9 mouse cellular contexts compared by ENCODE assay signal in genomic region chr19:38981966-38982365, GRCm38 (mm10). TPM values are rescaled to one million over a fixed set of nuclear protein-coding genes. Genes with fewer than 3 reads are reported as not detected.
DNase-seq lines count a peak whose midpoint lies in the region; TF ChIP-seq lines count a peak whose summit lies in the region.
"Had no signal": no experiment of that assay in that cellular context is flagged by ENCODE, and none has a peak within 500 bp of the region (broad histone marks: within the 10 kb centered on the region; RNA-seq: fewer than 3 reads in every experiment).

No protein-coding gene starts in this region.

- 0% methylated on average over 1 of the region's 1 CpGs for WGBS in lung, adult 2 months

- H3K27ac ChIP-seq in MEL (ENCODE audit: control insufficient read depth, low read depth, low read length), result no peak overlapping the region
- H3K27ac ChIP-seq: heart, embryonic 13.5 days had no signal

- no peaks in the 10 kb centered on the region for H3K36me3 ChIP-seq in MEL (ENCODE audit: control insufficient read depth in 1 of 2, insufficient read depth in 2 of 2, low read length in 2 of 2)
- H3K36me3 ChIP-seq: heart, embryonic 13.5 days had no signal

- H3K9me3 ChIP-seq in MEL (replicated peaks; ENCODE audit: insufficient read depth, low read length), result no peaks in the 10 kb centered on the region
- H3K9me3 ChIP-seq: heart, embryonic 13.5 days had no signal

- H3K27me3 ChIP-seq in MEL (ENCODE audit: control insufficient read depth in 1 of 2, insufficient read depth in 2 of 2, low read length in 2 of 2), result no peaks in the 10 kb centered on the region
- H3K27me3 ChIP-seq: heart, embryonic 13.5 days had no signal

- H3K9ac ChIP-seq in MEL (ENCODE audit: control insufficient read depth, low read depth, low read length, poor library complexity, severe bottlenecking), result no peak overlapping the region
- H3K9ac ChIP-seq: heart, embryonic 13.5 days had no signal

- TF ChIP-seq EP300 in MEL (IDR thresholded peaks at IDR 0.05; ENCODE audit: low read depth in 1 of 2, low read length in 2 of 2), result 0 out of 4 replicates have a peak, but pooled peaks of 1 of the 2 experiments have one; percentile 35

- peak; percentile 66 to 95 (median 75) for TF ChIP-seq CTCF in MEL (IDR thresholded peaks at IDR 0.05 in 2 of 3, conservative IDR thresholded peaks at IDR 0.05 in 1 of 3; ENCODE audit: control insufficient read depth in 1 of 3, insufficient read depth in 1 of 3, low read depth in 2 of 3, low read length in 3 of 3, poor library complexity in 1 of 3, severe bottlenecking in 1 of 3)
- TF ChIP-seq CTCF in lung, adult 2 months (IDR thresholded peaks at IDR 0.05; ENCODE audit: insufficient read depth, low read length), result no peak

- DNase-seq in A20 (ENCODE audit: low read depth, low spot score), result peak; percentile 66
- peak; percentile 83 for DNase-seq in MEL (ENCODE audit: low read depth, low spot score)
- DNase-seq in cerebellum, adult 18-20 months, result peak; percentile 53 to 63
- peak; percentile 63 to 68 for DNase-seq in frontal cortex, postnatal 25 days (ENCODE audit: low spot score in 2 of 2)
- DNase-seq in kidney, postnatal 36 days, result peak; percentile 38 to 83
- peak; percentile 45 for DNase-seq in lung, adult 2 months
- DNase-seq in right cerebral cortex, postnatal 10 days (ENCODE audit: low spot score in 2 of 2), result peak; percentile 77 to 87
- DNase-seq in urinary bladder, postnatal 25 days (ENCODE audit: low spot score), result peak; percentile 71

- TF ChIP-seq RAD21 in MEL (IDR thresholded peaks at IDR 0.05; ENCODE audit: low read depth, low read length), result peak; percentile 96

- no peaks in the 10 kb centered on the region for H3K79me2 ChIP-seq in MEL (ENCODE audit: control insufficient read depth, insufficient read depth, low read length, poor library complexity)

- H3K4me3 ChIP-seq in MEL (ENCODE audit: control insufficient read depth in 1 of 2, insufficient read depth in 1 of 2, low read depth in 2 of 2, low read length in 2 of 2), result no peak overlapping the region
- no peak overlapping the region for H3K4me3 ChIP-seq in lung, adult 2 months (replicated peaks; ENCODE audit: extremely low read depth, low read depth, low read length)
- H3K4me3 ChIP-seq: heart, embryonic 13.5 days had no signal

- TF ChIP-seq POLR2A in MEL (IDR thresholded peaks at IDR 0.05; ENCODE audit: control insufficient read depth in 1 of 2, insufficient read depth in 1 of 2, low read depth in 1 of 2, low read length in 2 of 2, poor library complexity in 1 of 2), result no peak
- TF ChIP-seq POLR2A in lung, adult 2 months (IDR thresholded peaks at IDR 0.05; ENCODE audit: borderline replicate concordance, extremely low read depth, low read depth, low read length), result no peak

- H3K4me1 ChIP-seq in MEL (ENCODE audit: control insufficient read depth in 1 of 2, insufficient read depth in 2 of 2, low read length in 2 of 2), result no peaks in the 10 kb centered on the region
- no peaks in the 10 kb centered on the region for H3K4me1 ChIP-seq in lung, adult 2 months (ENCODE audit: control insufficient read depth, insufficient read depth, low read length)
- H3K4me1 ChIP-seq: heart, embryonic 13.5 days had no signal

TF ChIP-seq in MEL, 35 proteins besides CTCF, POLR2A, EP300 and RAD21:
- TF ChIP-seq ZNF384 (IDR thresholded peaks at IDR 0.05; ENCODE audit: low read depth, low read length), result peak; percentile 77
- TF ChIP-seq ZC3H11A (IDR thresholded peaks at IDR 0.05; ENCODE audit: low read depth, low read length), result peak; percentile 81
- TF ChIP-seq SMC3 (IDR thresholded peaks at IDR 0.05; ENCODE audit: low read depth, low read length), result peak; percentile 90
- no peak for TF ChIP-seq TCF12 (IDR thresholded peaks at IDR 0.05; ENCODE audit: low read depth, low read length)

RNA-seq across cellular contexts. Expression of gene Cyp2c55, which starts 24.9 kb away (rescaled TPM):
- not detected in 2 replicates for total RNA-seq in MEL (2012; rRNA removed)
- not detected for polyA plus RNA-seq in MEL (2012; ENCODE audit: insufficient read depth in 1 of 2, insufficient read length in 2 of 2, low read depth in 1 of 2, low replicate concordance in 2 of 2, missing spikeins in 1 of 2)
- 0.08 and 1.9 TPM in 2 replicates for polyA plus RNA-seq in lung, adult 2 months (2012; rRNA removed)
- polyA plus RNA-seq: heart, embryonic 13.5 days had no signal

RNA-seq across cellular contexts. Expression of gene Hells, which starts 51.3 kb away (rescaled TPM):
- total RNA-seq in MEL (2012; rRNA removed), result 56.3 and 56.8 TPM in 2 replicates
- 100 to 1,000 TPM in 1 of 2 experiments, not detected in 1; 159 TPM for polyA plus RNA-seq in MEL (2012; ENCODE audit: insufficient read depth in 1 of 2, insufficient read length in 2 of 2, low read depth in 1 of 2, low replicate concordance in 2 of 2, missing spikeins in 1 of 2)
- 0.12 and 0.44 TPM in 2 replicates for polyA plus RNA-seq in lung, adult 2 months (2012; rRNA removed)

Comparison
In these comparisons a context has a peak if more than half of its experiments do, and no peak if none do; other contexts are left out.
1. RNA of gene Hells, which starts 51.3 kb away (polyA plus RNA-seq): 159 TPM in MEL; 0.12 to 0.44 TPM in lung, adult 2 months; every median in the first group is over 10 times any median in the second.
2. Peak in every context shown above with its lines, with median percentiles within 50 percentile points of each other: DNase-seq.